Mouse (Mus musculus): ENCODE measurements at regions not wholly inside any gene's neighbourhood (a gene's known extent, or its start where the extent isn't known, plus 50 kb on each side); places are given as distances from the start of the nearest gene placed in this dataset.

DNA sequence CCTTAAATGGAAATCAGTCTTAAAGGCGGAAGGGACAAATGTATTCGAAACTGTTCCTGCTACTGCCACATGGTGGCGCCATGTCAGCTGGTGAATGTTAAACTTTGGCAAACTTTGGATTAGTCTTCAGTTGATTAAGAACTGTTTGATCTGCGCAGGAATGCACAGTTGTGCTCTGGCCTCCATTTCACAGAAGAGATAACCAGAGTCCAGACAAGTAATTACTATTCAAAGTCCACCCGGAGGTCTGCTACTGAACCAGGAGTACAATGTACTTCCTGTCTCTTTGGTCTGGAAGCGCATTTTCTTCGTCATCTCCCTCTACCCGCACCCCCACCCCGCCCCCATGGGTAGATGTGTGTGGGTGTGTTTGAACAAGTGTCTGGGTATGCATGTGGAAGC is 118.6 kb upstream of the L3mbtl3 start:
- peak; percentile 72 for TF ChIP-seq CTCF (IDR thresholded peaks at IDR 0.05; ENCODE audit: low read depth)
- Histone ChIP-seq H3K4me2 (0 out of 2 replicates have a peak overlapping the region, but pooled peaks have one; percentile 7), H3K4me3 (ENCODE audit: low read depth, low read length) (no peak overlapping the region), H3K36me3 (ENCODE audit: insufficient read depth) (no peaks in the 10 kb centered on the region), H3K27me3 (ENCODE audit: insufficient read depth, low read length) (no peaks in the 10 kb centered on the region), H3K4me1 (ENCODE audit: insufficient read depth) (no peaks in the 10 kb centered on the region), H3K9me3 (ENCODE audit: low read depth, low read length) (no peaks in the 10 kb centered on the region), H3K9ac (no peak overlapping the region), H3K27ac (ENCODE audit: low read depth) (no peak overlapping the region)
- ATAC-seq (ENCODE audit: insufficient read depth) (0 out of 2 replicates have a peak, but pooled peaks have one; percentile 38), DNase-seq (peak; percentile 73)
- WGBS: 51% methylated on average over 9 of the region's 9 CpGs

DNA sequence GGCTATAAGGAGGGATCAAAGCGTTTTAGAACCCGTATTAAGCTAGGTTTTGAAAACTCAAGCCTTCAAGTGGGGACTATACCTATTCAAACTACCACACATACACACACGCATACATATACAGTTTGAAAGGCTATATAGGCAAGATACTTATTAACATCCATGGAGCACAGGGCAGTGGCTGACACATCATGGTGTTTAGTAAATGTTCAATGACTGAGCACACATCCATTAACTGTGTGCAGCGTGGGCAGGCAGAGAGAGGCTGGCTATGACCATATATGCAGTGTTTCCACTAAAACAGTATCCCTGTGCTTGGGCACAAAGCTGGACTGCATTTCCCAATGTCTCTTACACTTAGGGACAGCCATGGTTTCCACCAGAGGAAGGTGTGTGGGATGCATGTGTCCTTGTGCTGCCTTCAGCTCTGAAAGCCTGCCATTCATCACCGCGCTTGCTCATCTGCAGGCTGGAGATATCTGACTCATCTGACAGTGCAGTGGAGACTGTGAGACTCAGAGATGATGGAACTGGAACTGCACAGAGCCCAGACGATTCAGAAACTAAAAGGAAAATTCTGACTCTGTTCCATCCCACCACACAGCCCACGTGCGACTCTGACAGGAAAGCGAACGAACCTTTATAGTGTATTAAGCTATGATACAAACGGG is 124.6 kb upstream of the L3mbtl3 start:
- Histone ChIP-seq H3K27ac (ENCODE audit: low read depth) (no peak overlapping the region), H3K4me1 (ENCODE audit: insufficient read depth) (no peaks in the 10 kb centered on the region), H3K9ac (no peak overlapping the region), H3K9me3 (ENCODE audit: low read depth, low read length) (no peaks in the 10 kb centered on the region), H3K36me3 (ENCODE audit: insufficient read depth) (no peaks in the 10 kb centered on the region), H3K4me3 (ENCODE audit: low read depth, low read length) (no peak overlapping the region), H3K4me2 (no peak overlapping the region), H3K27me3 (ENCODE audit: insufficient read depth, low read length) (no peaks in the 10 kb centered on the region)
- WGBS: 82% methylated on average over 12 of the region's 12 CpGs
- ATAC-seq (ENCODE audit: insufficient read depth) (no peak), DNase-seq (no peak)
- TF ChIP-seq CTCF (IDR thresholded peaks at IDR 0.05; ENCODE audit: low read depth): no peak

DNA sequence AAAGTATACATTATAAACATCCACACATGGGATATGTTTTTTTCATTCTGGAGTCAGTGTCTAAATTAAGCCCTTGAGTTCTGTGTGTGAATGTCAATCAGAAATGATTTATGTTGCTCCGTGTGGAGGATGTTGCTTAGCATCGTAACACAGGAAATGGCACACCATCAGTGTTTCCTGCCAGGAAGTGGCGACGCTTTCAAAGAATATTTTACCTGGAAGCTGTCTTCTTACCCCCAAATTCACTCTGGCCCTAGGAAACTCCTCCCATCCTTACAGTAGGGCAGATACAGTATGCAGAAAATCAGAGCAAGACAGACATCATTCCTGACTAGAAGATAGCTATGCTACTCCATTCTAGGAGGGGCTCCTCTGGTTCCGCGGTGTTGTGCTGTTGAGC is 145.1 kb upstream of the L3mbtl3 start:
- Histone ChIP-seq H3K27me3 (ENCODE audit: insufficient read depth, low read length) (no peaks in the 10 kb centered on the region), H3K4me3 (ENCODE audit: low read depth, low read length) (no peak overlapping the region), H3K4me2 (no peak overlapping the region), H3K9ac (no peak overlapping the region), H3K9me3 (ENCODE audit: low read depth, low read length) (no peaks in the 10 kb centered on the region), H3K4me1 (ENCODE audit: insufficient read depth) (no peaks in the 10 kb centered on the region), H3K27ac (ENCODE audit: low read depth) (no peak overlapping the region), H3K36me3 (ENCODE audit: insufficient read depth) (no peaks in the 10 kb centered on the region)
- no peak for TF ChIP-seq CTCF (IDR thresholded peaks at IDR 0.05; ENCODE audit: low read depth)
- ATAC-seq (ENCODE audit: insufficient read depth): no peak
- peak; percentile 15 for DNase-seq
- 64% methylated on average over 6 of the region's 6 CpGs for whole genome bisulfite sequencing

DNA sequence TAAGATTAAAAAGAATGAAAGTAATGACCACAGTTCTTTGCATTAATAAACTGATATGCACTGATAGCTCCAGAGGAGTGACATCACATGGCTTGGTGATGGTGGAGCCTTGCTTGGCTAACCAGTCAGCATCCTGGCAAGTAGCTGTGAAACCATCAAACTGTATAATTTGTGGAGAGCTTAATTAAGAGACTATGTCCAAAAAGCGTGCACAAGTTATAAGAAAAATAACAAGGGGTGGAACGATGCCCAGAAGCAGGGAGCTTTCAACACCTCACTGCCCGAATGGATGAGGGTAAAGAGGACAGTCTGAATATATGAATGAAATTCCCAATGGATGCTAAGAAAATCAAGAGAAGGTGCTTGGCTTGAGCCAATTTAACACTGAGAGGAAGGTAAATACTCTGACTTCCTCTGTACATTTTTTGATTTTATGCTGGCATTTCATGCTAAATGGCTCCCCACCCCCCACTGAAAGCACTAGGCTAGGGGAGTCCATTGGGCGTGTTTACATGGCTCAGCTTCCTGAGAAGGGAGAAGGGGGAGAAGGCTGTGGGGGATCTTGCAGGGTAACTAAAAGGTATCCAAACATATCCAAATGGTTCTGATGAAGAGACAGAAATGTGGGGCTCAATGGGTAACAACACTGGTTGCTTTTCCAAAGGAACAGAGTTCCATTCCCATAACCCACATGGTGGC is 150.2 kb upstream of the L3mbtl3 start:
- TF ChIP-seq CTCF (IDR thresholded peaks at IDR 0.05; ENCODE audit: low read depth): no peak
- WGBS: 70% methylated on average over 4 of the region's 4 CpGs
- Histone ChIP-seq H3K36me3 (ENCODE audit: insufficient read depth) (no peaks in the 10 kb centered on the region), H3K9ac (no peak overlapping the region), H3K27ac (ENCODE audit: low read depth) (no peak overlapping the region), H3K27me3 (ENCODE audit: insufficient read depth, low read length) (no peaks in the 10 kb centered on the region), H3K9me3 (ENCODE audit: low read depth, low read length) (no peaks in the 10 kb centered on the region), H3K4me3 (ENCODE audit: low read depth, low read length) (no peak overlapping the region), H3K4me2 (no peak overlapping the region), H3K4me1 (ENCODE audit: insufficient read depth) (no peaks in the 10 kb centered on the region)
- no peak for DNase-seq
- ATAC-seq (ENCODE audit: insufficient read depth): no peak

DNA sequence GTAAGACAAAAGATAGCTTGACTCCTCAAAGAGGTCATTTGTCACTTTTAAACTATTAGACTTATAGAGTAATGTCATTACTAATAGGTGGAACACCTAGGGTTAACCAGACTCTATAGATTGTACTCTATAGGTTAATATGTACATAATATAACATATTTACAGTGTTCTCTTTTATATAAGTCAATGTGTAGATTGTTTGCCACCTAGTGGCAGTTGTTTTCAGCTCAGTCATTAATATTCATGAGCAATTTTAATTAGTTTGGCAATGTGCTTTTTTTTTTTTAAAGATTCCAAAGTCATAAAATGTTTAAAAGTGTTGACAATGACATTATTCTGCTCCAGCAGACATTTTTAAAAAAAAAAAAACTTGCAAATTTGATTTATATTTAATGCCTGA is 164.4 kb upstream of the L3mbtl3 start:
- no peak overlapping the region for H3K4me2 ChIP-seq
- H3K4me1 ChIP-seq (ENCODE audit: insufficient read depth): no peaks in the 10 kb centered on the region
- DNase-seq (peak; percentile 64), ATAC-seq (ENCODE audit: insufficient read depth) (no peak)
- no peak overlapping the region for H3K9ac ChIP-seq
- no peaks in the 10 kb centered on the region for H3K9me3 ChIP-seq (ENCODE audit: low read depth, low read length)
- no peaks in the 10 kb centered on the region for H3K36me3 ChIP-seq (ENCODE audit: insufficient read depth)
- H3K27me3 ChIP-seq (ENCODE audit: insufficient read depth, low read length): no peaks in the 10 kb centered on the region
- peak; percentile 34 for TF ChIP-seq CTCF (IDR thresholded peaks at IDR 0.05; ENCODE audit: low read depth)
- no peak overlapping the region for H3K27ac ChIP-seq (ENCODE audit: low read depth)
- H3K4me3 ChIP-seq (ENCODE audit: low read depth, low read length): no peak overlapping the region

DNA sequence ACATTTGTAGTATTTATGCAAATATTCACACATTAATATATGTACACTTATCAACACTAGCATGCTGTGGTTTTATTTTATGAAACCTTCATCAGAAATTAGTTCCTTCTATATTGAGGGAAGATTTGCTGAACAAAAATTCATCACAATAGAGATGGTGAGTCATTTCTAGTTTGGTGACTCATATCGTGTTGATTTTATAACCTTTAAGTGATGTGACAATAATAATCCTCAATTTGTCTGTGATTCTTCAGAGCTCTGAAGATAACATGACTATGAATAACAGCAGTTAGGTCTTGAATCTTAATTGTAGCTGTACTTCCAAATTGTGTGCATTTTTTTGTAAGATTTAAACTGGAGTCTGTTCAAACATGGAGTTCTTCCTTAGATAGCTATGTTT is 168.3 kb upstream of the L3mbtl3 start:
- no peak for TF ChIP-seq CTCF (IDR thresholded peaks at IDR 0.05; ENCODE audit: low read depth)
- 90% methylated on average over 1 of the region's 1 CpGs for WGBS
- DNase-seq (no peak), ATAC-seq (ENCODE audit: insufficient read depth) (no peak)
- no peaks in the 10 kb centered on the region for H3K27me3 ChIP-seq (ENCODE audit: insufficient read depth, low read length)
- no peak overlapping the region for H3K9ac ChIP-seq
- H3K4me2 ChIP-seq: no peak overlapping the region
- no peaks in the 10 kb centered on the region for H3K4me1 ChIP-seq (ENCODE audit: insufficient read depth)
- no peaks in the 10 kb centered on the region for H3K9me3 ChIP-seq (ENCODE audit: low read depth, low read length)
- H3K27ac ChIP-seq (ENCODE audit: low read depth): no peak overlapping the region
- H3K36me3 ChIP-seq (ENCODE audit: insufficient read depth): no peaks in the 10 kb centered on the region
- H3K4me3 ChIP-seq (ENCODE audit: low read depth, low read length): no peak overlapping the region

DNA sequence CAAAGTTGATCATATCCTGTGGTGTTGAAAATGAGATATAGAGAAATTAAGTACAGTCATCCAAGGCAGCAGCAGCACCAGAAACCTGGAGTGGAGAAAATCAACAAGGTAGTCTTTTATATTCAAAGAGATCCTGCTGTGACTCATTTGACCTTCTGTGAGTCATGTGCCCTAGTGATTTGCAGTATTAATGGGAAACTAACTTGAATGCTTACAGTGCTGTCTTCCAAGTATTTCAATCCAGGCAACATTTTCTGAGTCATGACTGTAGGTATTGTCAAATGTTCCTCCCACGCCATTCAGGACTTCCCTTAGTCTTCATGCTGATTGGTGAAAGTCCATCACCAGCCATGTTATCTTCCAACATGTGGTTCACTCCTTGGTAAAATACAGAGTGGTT is 169.0 kb upstream of the L3mbtl3 start:
- H3K4me1 ChIP-seq (ENCODE audit: insufficient read depth): no peaks in the 10 kb centered on the region
- H3K36me3 ChIP-seq (ENCODE audit: insufficient read depth): no peaks in the 10 kb centered on the region
- no peak overlapping the region for H3K4me2 ChIP-seq
- H3K9me3 ChIP-seq (ENCODE audit: low read depth, low read length): no peaks in the 10 kb centered on the region
- H3K9ac ChIP-seq: no peak overlapping the region
- no peak overlapping the region for H3K27ac ChIP-seq (ENCODE audit: low read depth)
- DNase-seq (no peak), ATAC-seq (ENCODE audit: insufficient read depth) (no peak)
- no peaks in the 10 kb centered on the region for H3K27me3 ChIP-seq (ENCODE audit: insufficient read depth, low read length)
- H3K4me3 ChIP-seq (ENCODE audit: low read depth, low read length): no peak overlapping the region
- WGBS: 76% methylated on average over 1 of the region's 1 CpGs
- no peak for TF ChIP-seq CTCF (IDR thresholded peaks at IDR 0.05; ENCODE audit: low read depth)

All from lung, embryonic 14.5 days (tissue).